Mouse (Mus musculus): ENCODE results near the gene Ugt1a1. TPM values are rescaled to one million over a fixed set of nuclear protein-coding genes. Genes with fewer than 3 reads are reported as not detected.
"Not testable (repeated sequence)": the region's sequence is repeated elsewhere in the genome, so short reads cannot be mapped to it uniquely, and the experiment has no call there.

Gene Ugt1a1
- polyA plus RNA-seq, 1 experiment from 2014 or later: 0.14 TPM

DNA sequence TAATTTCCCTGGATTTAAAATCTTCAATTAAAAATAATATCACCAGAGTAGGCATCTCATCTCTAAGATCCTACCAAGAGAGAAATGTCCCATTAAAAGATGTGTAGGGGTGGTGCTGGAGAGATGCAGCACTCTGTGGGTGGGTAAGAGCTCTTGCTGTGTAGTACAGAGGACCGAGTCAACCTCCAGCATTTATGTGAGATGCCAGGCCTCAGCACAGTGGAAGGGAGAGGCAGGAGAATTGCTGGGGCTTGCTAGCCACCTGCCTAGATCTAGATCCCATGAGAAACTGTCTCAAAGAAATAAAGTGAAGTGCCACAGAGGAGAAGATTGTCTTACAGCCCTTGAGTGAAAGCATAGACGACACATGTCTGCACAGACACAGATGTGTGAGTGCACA, 4.8 kb downstream of the Ugt1a1 start:
- Histone ChIP-seq H3K9me3 (replicated peaks; ENCODE audit: control insufficient read depth, low read length) (peaks cover 56% of the 10 kb centered on the region), H3K27me3 (ENCODE audit: control insufficient read depth, insufficient read depth, low read length) (no peaks in the 10 kb centered on the region), H3K4me3 (ENCODE audit: low read length) (no peak overlapping the region), H3K9ac (ENCODE audit: low read length) (no peak overlapping the region), H3K27ac (ENCODE audit: low read length) (no peak overlapping the region), H3K36me3 (ENCODE audit: control insufficient read depth, insufficient read depth) (no peaks in the 10 kb centered on the region), H3K4me2 (ENCODE audit: low read depth, low read length) (no peak overlapping the region), H3K4me1 (ENCODE audit: control insufficient read depth, insufficient read depth, low read length) (no peaks in the 10 kb centered on the region)
- 55% methylated on average over 2 of the region's 2 CpGs for WGBS
- no peak for ATAC-seq (replicated peaks; ENCODE audit: extremely low read depth, insufficient read depth, low FRiP score)

DNA sequence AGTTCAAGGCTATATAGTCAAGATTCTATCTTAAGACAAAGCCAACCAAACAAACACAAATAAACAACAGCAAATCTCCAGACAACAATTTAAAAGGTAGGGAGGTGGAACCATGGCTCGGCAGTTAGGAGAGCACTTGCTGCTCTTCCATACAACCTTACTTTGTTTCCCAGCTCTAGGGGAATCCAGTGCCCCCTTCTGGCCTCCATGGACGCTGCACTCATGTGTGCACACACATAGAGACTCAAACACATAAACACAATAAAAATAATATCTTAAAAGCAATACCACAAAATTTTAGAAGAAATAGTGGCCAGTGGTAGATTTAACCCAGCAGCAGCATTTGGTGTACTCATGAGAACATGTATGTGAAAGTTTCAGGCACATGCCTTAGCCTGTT, 5.4 kb downstream of the Ugt1a1 start:
- H3K9ac ChIP-seq (ENCODE audit: low read length): no peak overlapping the region
- H3K36me3 ChIP-seq (ENCODE audit: control insufficient read depth, insufficient read depth): no peaks in the 10 kb centered on the region
- no peaks in the 10 kb centered on the region for H3K4me1 ChIP-seq (ENCODE audit: control insufficient read depth, insufficient read depth, low read length)
- no peaks in the 10 kb centered on the region for H3K27me3 ChIP-seq (ENCODE audit: control insufficient read depth, insufficient read depth, low read length)
- ATAC-seq (replicated peaks; ENCODE audit: extremely low read depth, insufficient read depth, low FRiP score): no peak
- 58% methylated on average over 2 of the region's 2 CpGs for WGBS
- no peak overlapping the region for H3K4me3 ChIP-seq (ENCODE audit: low read length)
- H3K4me2 ChIP-seq (ENCODE audit: low read depth, low read length): no peak overlapping the region
- no peak overlapping the region for H3K27ac ChIP-seq (ENCODE audit: low read length)
- peaks cover 50% of the 10 kb centered on the region for H3K9me3 ChIP-seq (replicated peaks; ENCODE audit: control insufficient read depth, low read length)

DNA sequence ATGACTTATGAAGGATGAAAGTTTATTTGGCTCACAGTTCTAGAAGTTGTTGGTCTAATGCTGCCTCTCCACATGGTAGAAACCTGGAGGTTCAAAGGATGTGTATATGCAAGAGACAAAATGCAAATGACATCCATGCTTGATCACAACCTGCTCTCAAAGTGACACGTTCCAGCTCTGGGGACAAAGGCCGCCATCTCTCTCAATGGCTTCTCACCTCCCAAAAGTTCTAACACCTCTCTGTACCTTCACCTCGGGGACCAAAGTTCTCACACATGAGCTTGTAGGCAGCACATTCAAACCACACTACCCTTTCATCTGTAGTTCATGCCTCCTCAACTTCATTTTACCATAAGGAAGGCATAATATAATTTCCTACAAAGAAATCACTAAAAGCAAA, 5.8 kb downstream of the Ugt1a1 start:
- H3K27ac ChIP-seq (ENCODE audit: low read length): no peak overlapping the region
- H3K36me3 ChIP-seq (ENCODE audit: control insufficient read depth, insufficient read depth): no peaks in the 10 kb centered on the region
- 32% methylated on average over 3 of the region's 3 CpGs for WGBS
- H3K4me3 ChIP-seq (ENCODE audit: low read length): no peak overlapping the region
- no peaks in the 10 kb centered on the region for H3K27me3 ChIP-seq (ENCODE audit: control insufficient read depth, insufficient read depth, low read length)
- H3K4me2 ChIP-seq (ENCODE audit: low read depth, low read length): no peak overlapping the region
- peaks cover 48% of the 10 kb centered on the region for H3K9me3 ChIP-seq (replicated peaks; ENCODE audit: control insufficient read depth, low read length)
- ATAC-seq (replicated peaks; ENCODE audit: extremely low read depth, insufficient read depth, low FRiP score): no peak
- no peak overlapping the region for H3K9ac ChIP-seq (ENCODE audit: low read length)
- no peaks in the 10 kb centered on the region for H3K4me1 ChIP-seq (ENCODE audit: control insufficient read depth, insufficient read depth, low read length)

DNA sequence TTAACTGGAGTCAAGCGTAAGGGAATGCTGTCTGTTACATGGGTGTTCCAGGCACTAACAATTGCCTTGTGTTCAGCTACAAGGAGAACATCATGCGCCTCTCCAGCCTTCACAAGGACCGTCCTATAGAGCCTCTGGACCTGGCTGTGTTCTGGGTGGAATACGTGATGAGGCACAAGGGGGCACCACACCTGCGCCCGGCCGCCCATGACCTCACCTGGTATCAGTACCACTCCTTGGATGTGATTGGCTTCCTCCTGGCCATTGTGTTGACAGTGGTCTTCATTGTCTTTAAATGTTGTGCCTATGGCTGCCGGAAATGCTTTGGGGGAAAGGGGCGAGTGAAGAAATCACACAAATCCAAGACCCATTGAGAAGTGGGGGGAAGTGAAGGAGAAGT, 6.3 kb downstream of the Ugt1a1 start:
- H3K27ac ChIP-seq (ENCODE audit: low read length): no peak overlapping the region
- peaks cover 43% of the 10 kb centered on the region for H3K9me3 ChIP-seq (replicated peaks; ENCODE audit: control insufficient read depth, low read length)
- H3K4me2 ChIP-seq (ENCODE audit: low read depth, low read length): no peak overlapping the region
- no peak overlapping the region for H3K4me3 ChIP-seq (ENCODE audit: low read length)
- no peaks in the 10 kb centered on the region for H3K4me1 ChIP-seq (ENCODE audit: control insufficient read depth, insufficient read depth, low read length)
- ATAC-seq (replicated peaks; ENCODE audit: extremely low read depth, insufficient read depth, low FRiP score): no peak
- no peaks in the 10 kb centered on the region for H3K36me3 ChIP-seq (ENCODE audit: control insufficient read depth, insufficient read depth)
- WGBS: 63% methylated on average over 9 of the region's 9 CpGs
- H3K27me3 ChIP-seq (ENCODE audit: control insufficient read depth, insufficient read depth, low read length): no peaks in the 10 kb centered on the region
- H3K9ac ChIP-seq (ENCODE audit: low read length): no peak overlapping the region

DNA sequence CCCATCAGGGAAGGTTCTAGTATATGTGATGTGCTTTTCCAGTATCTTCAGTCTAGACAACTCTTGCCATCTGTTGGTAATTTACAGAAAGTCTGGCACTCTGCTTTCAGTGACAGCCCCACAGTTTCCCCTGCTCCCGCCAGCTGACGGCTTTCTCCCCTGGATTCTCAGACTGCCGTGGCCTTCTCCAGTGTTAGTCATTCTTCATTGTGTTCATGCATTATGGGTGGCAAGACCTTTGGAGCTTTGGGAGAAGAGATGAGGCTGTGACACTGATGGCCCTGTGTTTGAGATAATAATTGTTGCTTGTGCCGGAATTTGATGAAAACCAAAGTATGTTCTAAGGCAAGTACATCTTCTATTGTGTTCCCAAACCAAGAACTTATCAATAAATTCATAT, 6.8 kb downstream of the Ugt1a1 start:
- Histone ChIP-seq H3K4me2 (ENCODE audit: low read depth, low read length) (no peak overlapping the region), H3K9ac (ENCODE audit: low read length) (no peak overlapping the region), H3K36me3 (ENCODE audit: control insufficient read depth, insufficient read depth) (no peaks in the 10 kb centered on the region), H3K4me1 (ENCODE audit: control insufficient read depth, insufficient read depth, low read length) (no peaks in the 10 kb centered on the region), H3K27me3 (ENCODE audit: control insufficient read depth, insufficient read depth, low read length) (no peaks in the 10 kb centered on the region), H3K4me3 (ENCODE audit: low read length) (no peak overlapping the region), H3K9me3 (replicated peaks; ENCODE audit: control insufficient read depth, low read length) (peaks cover 38% of the 10 kb centered on the region), H3K27ac (ENCODE audit: low read length) (no peak overlapping the region)
- 44% methylated on average over 4 of the region's 4 CpGs for WGBS
- no peak for ATAC-seq (replicated peaks; ENCODE audit: extremely low read depth, insufficient read depth, low FRiP score)

DNA sequence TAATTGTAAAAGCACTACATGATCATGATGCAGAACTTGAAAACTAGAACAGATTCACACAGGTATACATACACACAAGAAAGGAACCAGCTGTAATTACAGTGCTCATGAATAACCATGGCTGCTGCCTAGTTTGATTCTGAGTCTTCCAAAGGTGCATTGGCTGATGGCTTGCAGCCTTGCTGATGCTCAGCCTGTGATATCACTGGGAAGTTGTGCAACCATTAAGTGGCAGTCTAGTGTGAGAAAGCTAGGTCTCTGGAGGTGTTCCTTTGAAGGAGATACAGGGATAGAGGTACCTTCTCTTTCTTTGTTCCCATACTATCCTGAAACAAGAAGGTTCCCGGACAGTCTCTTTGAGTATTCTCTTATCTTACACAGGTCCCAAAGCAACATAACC, 7.3 kb downstream of the Ugt1a1 start:
- Histone ChIP-seq H3K4me2 (ENCODE audit: low read depth, low read length) (no peak overlapping the region), H3K4me3 (ENCODE audit: low read length) (no peak overlapping the region), H3K27me3 (ENCODE audit: control insufficient read depth, insufficient read depth, low read length) (no peaks in the 10 kb centered on the region), H3K4me1 (ENCODE audit: control insufficient read depth, insufficient read depth, low read length) (no peaks in the 10 kb centered on the region), H3K27ac (ENCODE audit: low read length) (no peak overlapping the region), H3K9me3 (replicated peaks; ENCODE audit: control insufficient read depth, low read length) (peaks cover 33% of the 10 kb centered on the region), H3K9ac (ENCODE audit: low read length) (no peak overlapping the region), H3K36me3 (ENCODE audit: control insufficient read depth, insufficient read depth) (no peaks in the 10 kb centered on the region)
- 18% methylated on average over 1 of the region's 1 CpGs for WGBS
- ATAC-seq (replicated peaks; ENCODE audit: extremely low read depth, insufficient read depth, low FRiP score): no peak

DNA sequence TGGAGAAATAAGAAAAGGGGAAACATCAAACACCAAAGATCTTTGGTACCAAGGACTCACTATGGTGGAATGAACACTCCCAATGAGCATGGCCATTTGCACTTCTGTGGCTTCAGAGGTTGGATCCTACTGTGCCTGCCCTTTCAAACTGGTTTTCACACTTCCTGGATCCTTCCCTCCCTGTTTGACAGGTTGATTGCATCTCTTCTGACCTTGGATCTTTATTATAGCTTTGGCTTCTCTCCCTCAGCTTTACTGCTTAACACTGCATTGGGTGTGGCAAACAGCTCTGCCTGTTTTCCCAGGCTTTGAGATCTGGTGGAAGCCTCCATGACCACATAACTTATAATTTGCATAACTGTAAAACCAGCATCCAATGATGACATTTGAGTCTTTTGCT, 8.6 kb downstream of the Ugt1a1 start:
- Histone ChIP-seq H3K27me3 (ENCODE audit: control insufficient read depth, insufficient read depth, low read length) (no peaks in the 10 kb centered on the region), H3K4me1 (ENCODE audit: control insufficient read depth, insufficient read depth, low read length) (no peaks in the 10 kb centered on the region), H3K9me3 (replicated peaks; ENCODE audit: control insufficient read depth, low read length) (peaks cover 26% of the 10 kb centered on the region), H3K4me3 (ENCODE audit: low read length) (no peak overlapping the region), H3K36me3 (ENCODE audit: control insufficient read depth, insufficient read depth) (no peaks in the 10 kb centered on the region), H3K9ac (ENCODE audit: low read length) (no peak overlapping the region), H3K4me2 (ENCODE audit: low read depth, low read length) (no peak overlapping the region), H3K27ac (ENCODE audit: low read length) (no peak overlapping the region)
- ATAC-seq (replicated peaks; ENCODE audit: extremely low read depth, insufficient read depth, low FRiP score): no peak

DNA sequence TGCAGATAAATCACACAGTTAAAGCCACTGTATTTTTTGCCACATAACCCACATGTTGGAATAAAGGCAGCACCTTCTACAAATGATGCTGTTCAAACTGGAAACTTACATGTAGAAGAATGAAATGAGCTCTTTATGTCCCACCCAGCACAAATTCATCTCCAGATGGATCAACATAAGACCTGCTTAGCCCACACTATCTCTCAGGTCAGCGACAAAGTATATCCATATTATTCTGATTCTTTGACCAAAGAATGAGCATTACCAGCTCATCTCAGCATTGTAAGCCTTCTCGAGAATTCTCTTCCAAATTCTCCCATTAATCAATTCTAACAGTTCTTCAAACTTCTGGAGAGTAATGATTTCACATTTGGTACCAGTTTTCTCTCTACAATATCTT, 10.5 kb downstream of the Ugt1a1 start:
- no peak for ATAC-seq (replicated peaks; ENCODE audit: extremely low read depth, insufficient read depth, low FRiP score)
- Histone ChIP-seq H3K9me3 (replicated peaks; ENCODE audit: control insufficient read depth, low read length) (peaks cover 28% of the 10 kb centered on the region), H3K27me3 (ENCODE audit: control insufficient read depth, insufficient read depth, low read length) (no peaks in the 10 kb centered on the region), H3K4me2 (ENCODE audit: low read depth, low read length) (no peak overlapping the region), H3K4me3 (ENCODE audit: low read length) (no peak overlapping the region), H3K27ac (ENCODE audit: low read length) (no peak overlapping the region), H3K4me1 (ENCODE audit: control insufficient read depth, insufficient read depth, low read length) (no peaks in the 10 kb centered on the region), H3K36me3 (ENCODE audit: control insufficient read depth, insufficient read depth) (no peaks in the 10 kb centered on the region), H3K9ac (ENCODE audit: low read length) (no peak overlapping the region)
- WGBS: 48% methylated on average over 2 of the region's 2 CpGs

DNA sequence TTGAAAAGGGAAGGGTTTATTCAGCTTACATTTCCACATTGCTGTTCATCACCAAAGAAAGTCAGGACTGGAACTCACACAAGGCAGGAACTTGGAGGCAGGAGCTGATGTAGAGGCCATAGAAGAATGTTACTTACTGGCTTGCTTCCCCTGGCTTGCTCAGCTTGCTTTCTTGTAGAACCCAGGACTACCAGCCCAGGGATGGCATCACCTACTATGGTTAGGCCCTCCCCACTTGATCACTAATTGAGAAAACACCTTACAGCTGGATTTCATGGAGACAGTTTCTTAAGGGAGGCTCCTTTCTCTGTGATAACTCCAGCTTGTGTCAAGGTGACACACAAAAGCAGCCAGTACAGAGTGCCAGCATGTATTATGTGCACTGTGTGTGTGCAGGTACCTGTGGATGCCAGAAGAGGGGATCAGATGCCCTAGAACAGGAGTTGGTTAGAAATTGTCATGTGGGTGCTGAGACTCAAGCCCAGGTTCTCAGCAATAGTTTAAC, 11.3 kb downstream of the Ugt1a1 start:
- H3K4me3 ChIP-seq (ENCODE audit: low read length); H3K27ac ChIP-seq (ENCODE audit: low read length): not testable (repeated sequence)

DNA sequence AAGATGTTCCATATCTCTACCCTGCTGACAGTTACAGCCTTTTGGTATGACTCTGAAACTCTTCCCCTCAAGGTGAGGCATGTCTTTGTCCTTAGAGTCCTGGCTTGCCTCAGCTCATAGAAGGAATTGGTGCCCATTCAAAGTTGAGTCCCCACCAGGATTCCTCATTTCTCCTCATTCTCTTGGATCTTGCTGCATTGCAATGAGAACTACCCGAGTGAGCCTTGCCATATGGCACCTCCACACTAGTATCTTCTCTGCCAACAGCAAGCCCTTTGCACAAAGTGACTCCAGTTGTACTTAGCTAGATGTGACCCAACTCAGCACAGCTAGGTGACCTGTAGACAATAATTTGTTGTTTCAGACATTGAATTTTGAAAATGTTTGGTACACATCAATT, 11.8 kb downstream of the Ugt1a1 start:
- no peak overlapping the region for H3K9ac ChIP-seq (ENCODE audit: low read length)
- no peaks in the 10 kb centered on the region for H3K4me1 ChIP-seq (ENCODE audit: control insufficient read depth, insufficient read depth, low read length)
- H3K36me3 ChIP-seq (ENCODE audit: control insufficient read depth, insufficient read depth): no peaks in the 10 kb centered on the region
- no peaks in the 10 kb centered on the region for H3K27me3 ChIP-seq (ENCODE audit: control insufficient read depth, insufficient read depth, low read length)
- H3K4me3 ChIP-seq (ENCODE audit: low read length): no peak overlapping the region
- no peak overlapping the region for H3K4me2 ChIP-seq (ENCODE audit: low read depth, low read length)
- WGBS: 36% methylated on average over 1 of the region's 1 CpGs
- H3K9me3 ChIP-seq (replicated peaks; ENCODE audit: control insufficient read depth, low read length): peaks cover 36% of the 10 kb centered on the region
- no peak overlapping the region for H3K27ac ChIP-seq (ENCODE audit: low read length)
- ATAC-seq (replicated peaks; ENCODE audit: extremely low read depth, insufficient read depth, low FRiP score): no peak

More for the DNA sequence above, 11.3 kb downstream of the Ugt1a1 start:
- H3K27me3 ChIP-seq (ENCODE audit: control insufficient read depth, insufficient read depth, low read length); ATAC-seq (replicated peaks; ENCODE audit: extremely low read depth, insufficient read depth, low FRiP score); H3K9ac ChIP-seq (ENCODE audit: low read length); H3K4me1 ChIP-seq (ENCODE audit: control insufficient read depth, insufficient read depth, low read length); H3K36me3 ChIP-seq (ENCODE audit: control insufficient read depth, insufficient read depth); H3K4me2 ChIP-seq (ENCODE audit: low read depth, low read length): not testable (repeated sequence)
- H3K9me3 ChIP-seq (replicated peaks; ENCODE audit: control insufficient read depth, low read length): peaks cover 31% of the 10 kb centered on the region

Data from heart, embryonic 16.5 days (tissue).